Mouse (Mus musculus): Measurements from ENCODE around the gene Olfr148. TPM values are rescaled to one million over a fixed set of nuclear protein-coding genes. Genes with fewer than 3 reads are reported as not detected.

Olfr148 gene
- not detected in 2 replicates for polyA plus RNA-seq (2015; fragmentation: Nextera tagmentation; extraction: Ambion mirVana)

DNA sequence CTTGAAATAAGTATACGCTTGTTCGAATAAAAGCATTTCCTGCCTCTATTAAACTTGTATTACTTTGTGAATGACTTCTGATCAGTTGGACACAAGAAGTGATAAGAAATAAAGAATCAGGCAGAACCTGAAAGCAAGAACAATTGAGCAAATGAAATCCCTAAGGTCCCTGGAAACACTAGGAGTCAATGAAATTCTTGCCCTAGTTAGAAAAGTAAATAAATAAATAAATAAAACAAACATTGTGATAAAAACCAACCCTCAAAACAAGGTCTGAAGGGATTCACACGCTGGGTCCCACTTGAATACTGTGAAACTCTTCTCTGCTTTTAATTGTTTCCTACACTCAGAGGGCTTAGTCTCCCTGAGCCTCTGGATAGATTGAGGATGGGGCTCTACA lies at the start of gene Olfr148:
Olfr148 (plus strand) TSS at position 301 of the 400 bp plus-strand sequence.

DNA sequence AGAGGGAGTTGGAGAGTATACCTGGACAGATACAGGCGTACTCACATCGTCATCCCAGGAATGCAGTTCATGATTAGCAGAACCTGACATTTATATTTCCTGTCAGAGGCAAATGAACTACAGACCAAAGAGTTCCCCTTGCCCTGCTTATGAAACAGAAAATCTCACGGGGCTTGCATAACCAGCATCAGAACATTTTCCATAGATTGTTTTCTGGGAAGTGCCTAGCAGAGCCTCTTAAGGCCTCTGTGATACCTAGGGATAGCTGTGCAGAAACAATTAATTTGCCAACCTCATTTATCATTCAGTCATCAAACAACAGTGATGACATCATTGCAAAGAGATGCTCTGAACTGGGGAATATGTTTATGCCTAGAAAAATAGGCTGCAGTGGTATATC lies 35.0 kb upstream of the Olfr148 start, which contains the start of gene Olfr959:
Olfr959 (minus strand) TSS at position 101 of the 400 bp plus-strand sequence.

DNA sequence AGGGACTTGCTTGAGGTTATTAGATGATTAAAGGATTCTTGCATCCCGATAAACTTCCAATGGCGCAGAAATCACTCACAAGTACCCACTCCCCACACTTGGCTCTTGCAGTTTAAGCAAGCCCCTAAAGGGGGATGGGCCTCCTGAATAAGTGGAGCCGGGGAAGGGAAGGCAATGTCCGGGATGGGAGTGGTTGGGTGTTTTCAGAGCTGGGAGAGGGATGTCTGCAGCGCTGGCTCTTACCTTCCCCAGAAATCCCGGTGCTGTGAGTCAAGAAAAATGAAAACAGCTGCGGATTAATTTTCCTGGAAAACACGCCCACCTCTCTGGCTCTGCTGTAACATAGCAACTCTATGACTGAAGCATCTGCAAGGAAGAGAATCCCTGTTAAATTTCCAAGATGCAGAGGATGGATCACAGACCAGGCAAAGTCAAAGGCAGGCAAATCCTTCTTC lies 6.4 kb upstream of the Olfr148 start, which contains the start of gene AW551984:
AW551984 (minus strand) TSS at position 405 of the 455 bp plus-strand sequence.

DNA sequence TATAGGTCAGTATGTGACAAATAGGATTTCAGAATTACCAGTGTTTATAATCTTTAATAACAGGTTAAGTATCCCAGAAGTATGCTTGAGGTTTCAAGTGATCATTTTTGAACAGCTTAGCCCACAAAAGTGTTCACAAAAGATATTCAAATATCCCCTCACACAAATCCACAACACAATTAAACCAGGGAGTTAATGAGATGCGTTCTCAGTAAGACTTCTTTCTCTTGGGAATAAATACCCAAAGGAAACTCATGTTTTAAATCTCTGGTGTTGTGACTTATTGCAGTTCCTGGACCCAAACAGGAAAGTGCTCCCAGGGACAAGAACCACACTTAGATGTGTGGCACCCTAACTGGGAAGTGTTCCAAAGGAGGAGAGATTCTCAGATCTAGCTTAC lies 10.6 kb downstream of the Olfr148 start, which contains the start of gene Olfr960:
Olfr960 (plus strand) TSS at position 301 of the 400 bp plus-strand sequence.

DNA sequence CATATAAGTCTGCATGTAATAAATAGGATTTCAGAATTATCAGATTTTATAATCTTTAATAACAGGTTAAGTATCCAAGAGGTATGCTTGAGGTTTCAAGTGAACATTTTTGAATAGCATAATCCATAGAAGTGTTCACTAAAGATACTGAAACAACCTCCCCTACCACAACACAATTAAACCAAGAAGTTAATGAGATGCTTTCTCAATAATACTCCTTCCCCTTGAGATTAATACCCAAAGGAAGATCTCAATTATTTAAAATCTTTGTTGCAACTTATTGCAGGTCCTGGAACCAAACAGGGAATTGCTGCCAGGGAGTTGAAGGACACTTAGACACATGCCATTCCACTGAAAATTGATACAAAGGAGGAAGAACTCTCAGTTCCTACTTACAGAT lies 34.3 kb downstream of the Olfr148 start, which contains the start of gene Olfr961:
Olfr961 (plus strand) TSS at position 301 of the 400 bp plus-strand sequence.

Other genes with a start within 250 kb of the Olfr148 start
- not detected in 2 replicates for gene Olfr951, start 223.2 kb upstream of the Olfr148 start, polyA plus RNA-seq (2015; fragmentation: Nextera tagmentation; extraction: Ambion mirVana)
- not detected in 2 replicates for gene Olfr952, start 183.5 kb upstream of the Olfr148 start, polyA plus RNA-seq (2015; fragmentation: Nextera tagmentation; extraction: Ambion mirVana)
- gene Olfr954, start 154.0 kb upstream of the Olfr148 start, polyA plus RNA-seq (2015; fragmentation: Nextera tagmentation; extraction: Ambion mirVana) = not detected in 2 replicates
- not detected in 2 replicates for gene Olfr955, start 138.7 kb upstream of the Olfr148 start, polyA plus RNA-seq (2015; fragmentation: Nextera tagmentation; extraction: Ambion mirVana)
- gene Olfr44, start 116.7 kb upstream of the Olfr148 start, polyA plus RNA-seq (2015; fragmentation: Nextera tagmentation; extraction: Ambion mirVana) = not detected in 2 replicates
- not detected in 2 replicates for gene Olfr957, start 94.8 kb upstream of the Olfr148 start, polyA plus RNA-seq (2015; fragmentation: Nextera tagmentation; extraction: Ambion mirVana)
- gene Olfr958, start 56.6 kb upstream of the Olfr148 start, polyA plus RNA-seq (2015; fragmentation: Nextera tagmentation; extraction: Ambion mirVana) = not detected in 2 replicates
- not detected in 2 replicates for gene Olfr959, start 35.1 kb upstream of the Olfr148 start, polyA plus RNA-seq (2015; fragmentation: Nextera tagmentation; extraction: Ambion mirVana)
- gene AW551984, start 6.3 kb upstream of the Olfr148 start, polyA plus RNA-seq (2015; fragmentation: Nextera tagmentation; extraction: Ambion mirVana) = 16.3 and 17.9 TPM in 2 replicates
- gene Olfr960, start 10.7 kb downstream of the Olfr148 start, polyA plus RNA-seq (2015; fragmentation: Nextera tagmentation; extraction: Ambion mirVana) = not detected in 2 replicates
- not detected in 2 replicates for gene Olfr961, start 34.4 kb downstream of the Olfr148 start, polyA plus RNA-seq (2015; fragmentation: Nextera tagmentation; extraction: Ambion mirVana)
- not detected in 2 replicates for gene Olfr963, start 56.5 kb downstream of the Olfr148 start, polyA plus RNA-seq (2015; fragmentation: Nextera tagmentation; extraction: Ambion mirVana)
- not detected in 2 replicates for gene Olfr149, start 96.5 kb downstream of the Olfr148 start, polyA plus RNA-seq (2015; fragmentation: Nextera tagmentation; extraction: Ambion mirVana)
- not detected in 2 replicates for gene Olfr965, start 100.7 kb downstream of the Olfr148 start, polyA plus RNA-seq (2015; fragmentation: Nextera tagmentation; extraction: Ambion mirVana)
- gene Olfr150, start 120.3 kb downstream of the Olfr148 start, polyA plus RNA-seq (2015; fragmentation: Nextera tagmentation; extraction: Ambion mirVana) = not detected in 2 replicates
- gene Olfr967, start 135.6 kb downstream of the Olfr148 start, polyA plus RNA-seq (2015; fragmentation: Nextera tagmentation; extraction: Ambion mirVana) = not detected in 2 replicates
- not detected in 2 replicates for gene Olfr968, start 172.6 kb downstream of the Olfr148 start, polyA plus RNA-seq (2015; fragmentation: Nextera tagmentation; extraction: Ambion mirVana)
- not detected in 2 replicates for gene Olfr969, start 180.3 kb downstream of the Olfr148 start, polyA plus RNA-seq (2015; fragmentation: Nextera tagmentation; extraction: Ambion mirVana)
- gene Olfr970, start 198.2 kb downstream of the Olfr148 start, polyA plus RNA-seq (2015; fragmentation: Nextera tagmentation; extraction: Ambion mirVana) = not detected in 2 replicates
- gene Olfr971, start 226.2 kb downstream of the Olfr148 start, polyA plus RNA-seq (2015; fragmentation: Nextera tagmentation; extraction: Ambion mirVana) = not detected in 2 replicates

Measured in urinary bladder, postnatal 0 days (tissue).